Mouse (Mus musculus) thymus, postnatal 36 days (tissue): ENCODE measurements around the gene Shld2.

Experiments used
- DNase-seq, 2 experiments: peaks; one replicate each; pipeline ENCODE4 v3.0.0; 2022; ENCODE audit warnings: mixed read lengths in 2 of 2

Shld2 gene

DNA sequence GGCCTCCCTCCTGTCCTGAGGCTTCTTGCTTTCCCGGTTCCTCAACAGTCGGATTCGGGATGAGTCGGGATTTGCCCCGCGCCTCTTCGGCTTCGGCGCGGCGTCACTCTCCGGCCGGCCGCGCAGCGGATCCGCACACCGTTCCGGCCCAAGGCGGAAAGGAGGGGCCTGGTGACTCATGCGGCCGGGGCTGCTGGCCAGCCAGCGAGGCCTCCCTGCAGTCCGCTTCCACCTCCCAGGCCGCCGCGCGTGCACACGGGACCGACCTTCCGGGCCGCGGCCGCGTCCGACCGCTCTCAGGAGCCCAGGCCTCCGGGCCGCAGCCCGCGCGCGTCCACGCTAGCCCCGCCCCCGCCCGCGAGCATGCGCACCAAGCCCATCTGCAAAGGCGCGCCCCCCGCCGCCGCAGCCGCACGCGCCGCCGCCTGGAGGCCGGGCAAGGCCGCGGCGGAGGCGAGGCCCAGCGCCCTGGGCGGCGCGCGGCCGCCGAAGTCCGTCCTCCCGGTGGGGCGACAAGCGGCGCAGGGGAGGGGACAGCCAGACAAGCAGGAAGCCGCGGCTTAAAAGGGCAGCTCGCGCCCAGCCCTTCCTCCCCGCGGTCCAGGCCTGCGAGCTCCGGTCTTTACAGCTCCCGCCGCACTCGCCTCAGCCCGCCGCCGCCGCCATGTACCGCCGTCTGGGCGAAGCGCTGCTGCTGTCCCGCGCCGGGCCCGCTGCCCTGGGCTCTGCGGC lies at the start of gene Shld2, which contains the start of gene Glud1:
Gene Shld2 (minus strand): TSS at position 260 of the 732 bp plus-strand sequence.
Gene Glud1 (plus strand): TSS at position 494 of the 732 bp plus-strand sequence.
- peak; percentile 91 to 92 for DNase-seq

DNA sequence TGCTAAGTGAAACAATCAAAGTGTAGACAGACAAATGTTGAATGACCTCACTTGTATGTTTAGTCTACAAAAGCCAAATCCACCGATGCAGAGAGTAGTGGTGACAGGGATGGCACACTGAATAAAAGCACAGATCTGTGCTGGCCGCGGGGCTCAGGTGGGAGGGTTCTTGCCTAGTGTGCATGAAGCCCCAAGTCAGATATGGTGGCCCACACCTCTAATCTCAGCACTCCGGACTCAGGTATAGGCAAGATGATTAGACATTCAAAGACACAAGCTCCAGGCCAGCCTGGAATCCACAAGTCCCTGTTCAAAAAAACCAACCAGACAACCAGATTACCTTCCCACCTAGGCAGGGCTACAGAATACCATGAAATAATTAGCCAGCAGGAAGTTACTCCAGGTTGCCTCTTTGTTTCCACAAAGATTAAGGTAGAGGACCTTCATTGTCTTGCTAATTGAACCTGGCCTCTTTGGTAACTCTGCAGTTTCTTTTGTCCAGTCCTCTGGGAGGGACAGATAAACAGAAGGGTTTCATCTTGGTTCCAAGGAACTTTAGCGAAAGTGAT lies 49.5 kb upstream of the Shld2 start:
- no peak for DNase-seq

DNA sequence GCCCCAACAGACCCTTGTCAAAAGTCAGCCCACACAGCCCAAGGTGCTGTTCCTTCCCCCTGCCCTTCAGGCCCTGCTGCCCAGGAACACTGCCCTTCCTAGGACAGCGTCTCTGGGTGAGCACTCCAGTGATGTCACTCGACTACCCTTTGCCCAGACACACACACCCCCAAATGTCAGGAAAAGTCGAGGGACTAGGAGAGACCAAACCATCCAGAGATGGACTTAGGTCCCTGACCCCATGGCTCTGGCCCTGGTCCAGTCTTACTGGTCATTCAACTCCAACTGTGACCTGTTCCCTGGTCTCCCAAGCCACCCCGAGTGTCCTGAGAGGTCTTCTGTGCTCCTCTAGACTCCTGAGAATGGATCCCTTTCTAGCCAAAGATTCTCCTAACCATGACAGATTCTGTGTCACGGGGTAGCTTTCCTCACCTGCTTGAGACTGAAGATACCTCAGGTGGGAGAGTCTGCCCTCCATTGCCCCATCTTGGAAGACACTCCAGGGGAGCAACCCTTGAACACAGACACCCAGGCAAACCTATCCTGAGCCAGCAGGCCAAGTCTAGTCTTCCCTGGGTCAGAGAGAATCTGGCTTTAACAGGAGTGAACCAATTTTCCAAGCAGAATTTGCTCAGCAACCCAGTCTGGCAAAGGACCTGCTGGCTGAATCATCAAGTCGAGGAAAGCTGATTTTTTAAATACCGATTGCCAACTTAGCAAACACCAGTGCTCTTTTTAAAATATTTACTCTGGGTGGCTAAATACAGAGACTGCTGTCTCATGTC lies 47.6 kb upstream of the Shld2 start:
- no peak for DNase-seq

DNA sequence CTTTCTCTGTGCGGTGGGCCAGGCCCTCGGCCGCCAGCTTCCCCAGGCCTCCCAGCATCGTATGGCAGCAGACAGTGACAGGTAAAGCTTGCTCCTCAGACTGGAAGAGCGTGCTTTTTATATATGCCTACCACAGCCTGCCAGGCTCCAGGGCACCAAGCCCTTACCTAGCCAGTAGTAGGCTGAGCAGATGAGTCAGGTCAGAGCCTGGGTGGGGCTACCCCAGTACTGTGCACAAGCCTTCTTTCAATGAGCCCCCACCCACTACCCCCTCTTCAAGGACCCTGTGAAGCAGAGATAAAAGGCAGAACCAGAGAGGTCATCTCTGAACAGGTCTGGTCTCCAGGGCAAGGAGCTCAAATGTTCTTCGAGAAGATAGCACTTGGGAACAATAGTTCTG lies 45.0 kb upstream of the Shld2 start, which contains the start of gene Fam25c:
Gene Fam25c (minus strand): TSS at position 133 of the 400 bp plus-strand sequence.
- DNase-seq = no peak

DNA sequence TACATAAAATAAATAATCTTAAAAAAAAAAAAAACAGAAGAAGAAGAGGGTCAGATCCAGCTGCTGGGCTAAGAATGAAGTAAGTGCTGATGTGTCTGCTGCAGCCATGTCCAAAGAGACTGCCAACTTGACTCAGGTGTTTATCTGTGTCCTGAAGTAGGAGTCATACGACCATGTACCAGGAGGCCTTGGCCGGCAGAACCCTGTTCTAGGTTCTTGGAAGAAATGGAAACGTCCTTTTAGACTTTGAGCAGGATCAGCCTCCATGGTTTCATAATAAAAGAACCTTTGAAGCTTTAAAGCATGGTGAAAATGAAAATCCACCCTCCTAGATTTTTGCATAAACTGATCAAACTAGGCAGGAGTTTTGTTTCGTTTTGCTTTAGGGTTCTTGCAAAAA lies 44.2 kb upstream of the Shld2 start:
- no peak for DNase-seq

DNA sequence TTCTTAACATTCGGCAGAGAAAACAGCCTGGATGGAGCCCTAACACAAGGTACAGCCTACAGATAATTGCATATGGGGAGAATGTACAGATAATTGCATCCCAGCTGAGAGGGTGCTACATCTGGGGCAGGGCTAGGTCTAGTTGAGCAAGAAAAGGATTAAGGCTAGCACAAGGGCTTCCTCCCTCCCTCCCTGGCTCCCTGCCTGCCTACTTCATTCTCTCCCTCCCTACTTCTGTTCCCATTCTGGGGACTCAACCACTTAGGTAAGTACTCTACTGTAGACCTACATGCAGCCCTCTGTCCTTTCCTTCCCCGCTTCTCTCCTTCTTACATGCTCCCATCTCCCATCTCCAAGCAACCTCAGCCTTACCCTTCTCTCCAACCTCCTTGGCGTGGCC lies 43.0 kb upstream of the Shld2 start:
- no peak for DNase-seq

DNA sequence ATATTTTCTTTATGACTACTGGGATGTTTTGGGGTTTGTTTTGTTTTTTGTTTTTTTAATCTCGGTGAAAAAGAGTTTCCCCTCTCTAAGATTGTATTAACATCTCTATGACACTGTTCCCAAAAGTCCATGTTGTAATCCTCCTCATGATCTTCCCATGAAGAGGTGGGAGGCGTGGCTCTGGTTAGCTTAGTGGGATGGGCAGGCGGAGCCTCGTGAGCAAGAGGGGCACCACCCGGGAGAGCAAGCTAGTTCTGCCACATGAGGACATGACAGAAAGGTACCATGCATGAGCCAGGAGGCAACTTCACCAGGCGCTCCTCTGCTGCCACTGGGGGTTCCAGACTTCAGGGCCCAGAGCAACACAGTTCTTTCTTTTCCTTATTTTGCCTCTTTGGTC lies 42.2 kb upstream of the Shld2 start:
- no peak for DNase-seq

DNA sequence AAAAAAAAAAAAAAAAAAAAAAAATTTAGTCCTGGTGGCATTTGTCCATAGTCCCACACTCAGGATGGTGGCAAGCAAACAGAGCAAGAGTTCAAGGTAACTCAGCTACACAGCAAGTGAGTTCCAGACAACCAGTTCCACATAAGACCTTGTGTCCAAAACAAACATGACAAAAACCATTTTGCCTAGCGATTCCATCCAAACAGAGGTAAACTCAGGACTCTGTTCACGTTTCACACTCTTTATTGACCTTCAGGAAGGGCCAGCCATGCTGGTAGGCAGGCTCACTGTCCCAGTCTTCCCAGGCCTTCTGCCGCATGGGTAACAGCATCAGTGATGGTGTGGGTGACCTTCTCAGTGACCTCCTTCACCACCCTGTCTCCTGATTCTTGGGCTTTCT lies 41.4 kb upstream of the Shld2 start:
- DNase-seq = no peak

DNA sequence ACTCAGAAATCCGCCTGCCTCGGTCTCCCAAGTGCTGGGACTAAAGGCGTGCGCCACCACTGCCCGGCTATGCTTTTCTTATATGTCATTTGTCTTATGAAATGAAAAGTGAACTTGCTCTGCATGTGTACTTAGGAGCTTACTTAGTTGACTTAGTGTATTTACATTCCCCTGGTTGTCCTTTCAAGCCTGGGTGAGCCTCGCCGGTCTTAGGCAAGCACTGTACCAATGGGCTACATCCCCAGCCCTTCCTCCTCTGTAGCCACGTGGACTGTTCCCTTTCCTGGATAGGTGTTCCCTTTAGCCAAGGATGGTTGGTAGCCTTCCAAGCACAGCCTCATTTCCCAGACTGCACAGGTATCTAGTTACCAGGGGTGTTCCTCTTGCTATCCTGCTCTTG lies 38.7 kb upstream of the Shld2 start:
- no peak for DNase-seq

DNA sequence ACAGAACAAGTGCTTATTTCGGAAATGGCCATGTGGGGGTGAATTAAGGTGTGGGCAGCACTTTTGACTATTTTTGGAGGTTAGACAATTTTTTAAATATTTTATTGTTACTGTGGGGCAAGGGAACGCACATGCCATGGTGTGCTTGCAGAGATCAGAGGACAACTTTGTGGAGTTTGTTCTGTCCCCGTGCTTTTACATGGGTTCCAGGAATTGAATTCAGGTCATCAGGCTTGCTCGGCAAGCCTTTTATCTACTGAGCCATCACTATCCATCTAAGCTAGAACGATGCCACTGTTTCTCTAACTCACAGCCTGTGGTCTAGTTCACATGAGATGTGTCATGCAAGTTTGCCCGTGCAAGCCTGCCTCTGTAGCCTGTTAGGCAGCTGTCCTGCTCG lies 38.0 kb upstream of the Shld2 start:
- DNase-seq = no peak

DNA sequence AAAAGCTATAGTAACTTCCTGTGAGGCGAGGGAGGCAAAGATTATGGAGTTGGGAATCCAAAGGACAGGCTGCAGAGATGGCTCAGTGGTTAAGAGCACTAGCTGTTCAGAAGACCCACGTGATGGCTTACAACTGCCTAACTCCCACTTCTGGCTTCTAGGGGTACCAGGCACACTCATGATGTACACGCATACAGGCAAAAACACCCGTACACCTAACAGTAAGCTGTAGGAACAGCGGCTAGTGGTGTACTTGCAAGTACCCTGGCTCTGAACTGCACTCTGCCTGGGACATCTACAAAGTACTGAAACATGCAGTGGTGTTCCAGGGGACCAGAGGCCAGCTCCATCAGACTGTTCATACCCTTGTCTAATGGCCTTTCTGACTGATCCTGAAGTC lies 36.8 kb upstream of the Shld2 start:
- no peak for DNase-seq

DNA sequence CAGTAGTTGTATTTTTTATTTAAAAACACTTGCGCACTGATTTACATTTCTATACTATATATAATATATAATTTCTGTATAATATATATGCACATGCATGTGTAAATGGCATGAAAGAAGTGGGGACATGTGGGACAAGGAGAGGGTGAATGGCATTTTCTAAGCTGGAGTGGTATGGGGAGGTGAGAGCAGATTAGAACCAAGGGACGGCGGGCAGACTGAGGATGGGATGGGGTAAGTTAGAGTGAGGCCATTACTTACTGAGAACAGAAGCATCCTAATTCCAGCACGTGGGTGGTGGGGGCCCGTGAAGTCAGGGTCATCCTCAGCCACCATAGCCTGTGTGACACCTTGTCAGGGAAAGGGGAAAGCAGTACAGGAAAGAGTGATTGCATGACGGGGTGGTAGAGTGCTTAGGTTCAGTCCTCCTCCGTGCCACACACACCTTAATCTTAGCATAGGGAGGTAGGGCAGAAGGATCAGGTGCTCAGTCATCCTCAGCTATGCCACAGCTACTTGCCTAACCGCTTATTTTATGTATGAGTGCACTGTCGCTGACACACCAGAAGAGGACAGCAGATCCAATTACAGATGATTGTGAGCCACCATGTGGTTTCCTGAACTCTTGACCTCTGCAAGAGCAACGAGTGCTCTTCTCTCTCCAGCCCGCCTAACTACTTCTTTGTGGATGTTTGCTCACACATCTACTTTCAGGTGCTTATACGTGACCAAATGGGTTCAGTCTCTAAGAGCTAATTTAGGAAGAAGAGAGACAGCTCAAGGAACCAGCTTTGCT lies 35.7 kb upstream of the Shld2 start:
- DNase-seq = no peak

DNA sequence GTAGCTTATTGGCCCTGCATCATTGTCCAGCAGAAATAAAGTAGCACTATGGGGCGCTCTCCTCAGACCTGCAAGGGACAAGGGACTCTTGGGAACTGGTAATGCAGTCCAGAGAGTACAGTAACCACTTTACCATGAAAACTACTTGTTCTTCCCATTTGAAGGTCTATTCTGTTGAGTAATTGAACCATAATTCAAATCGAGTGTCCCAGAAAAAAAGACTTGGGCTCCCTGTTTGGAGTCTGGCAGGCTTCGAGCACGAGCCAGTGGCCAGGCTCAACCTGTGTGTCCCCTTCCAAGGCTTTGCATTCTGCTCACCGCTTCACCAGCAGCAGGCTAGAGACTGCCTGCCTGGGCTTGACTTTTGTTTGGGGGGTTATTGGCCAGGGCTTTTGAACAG lies 34.1 kb upstream of the Shld2 start:
- no peak for DNase-seq

DNA sequence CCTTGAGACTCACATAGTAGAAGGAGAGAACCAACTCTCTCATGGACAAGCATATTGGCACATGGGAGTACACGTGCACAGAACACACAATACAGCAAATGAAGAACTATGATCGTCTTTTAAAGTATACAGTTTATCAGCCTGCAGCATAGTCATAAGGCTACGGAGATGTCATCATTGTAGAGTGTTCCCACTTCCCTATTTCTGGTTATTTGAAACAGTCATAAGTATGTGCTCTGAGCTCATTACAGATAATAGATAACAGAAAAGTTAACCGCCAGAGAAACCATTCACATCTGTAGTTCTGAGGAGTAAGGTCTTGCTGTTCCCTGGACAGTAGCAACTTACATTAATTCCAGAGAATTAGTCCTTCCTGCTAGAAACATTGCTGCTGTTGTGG lies 32.8 kb upstream of the Shld2 start:
- no peak for DNase-seq

DNA sequence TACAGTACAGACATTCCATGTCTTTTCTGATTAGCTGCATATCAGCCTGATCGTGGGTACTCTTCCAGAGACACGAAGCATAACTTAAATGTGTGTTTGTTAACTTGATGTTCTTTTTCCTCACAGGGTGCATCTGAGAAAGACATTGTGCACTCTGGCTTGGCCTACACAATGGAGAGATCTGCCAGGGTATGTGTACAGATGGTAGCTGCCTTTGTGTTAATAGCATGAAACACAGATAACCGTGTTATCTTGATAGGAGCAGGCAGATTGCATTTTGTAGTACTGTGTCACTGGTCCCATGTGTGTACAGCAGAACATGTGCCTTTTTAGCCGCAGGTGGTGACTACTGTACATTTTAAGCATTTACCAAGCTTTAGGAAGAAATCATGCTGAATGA lies 31.7 kb upstream of the Shld2 start:
- no peak for DNase-seq

DNA sequence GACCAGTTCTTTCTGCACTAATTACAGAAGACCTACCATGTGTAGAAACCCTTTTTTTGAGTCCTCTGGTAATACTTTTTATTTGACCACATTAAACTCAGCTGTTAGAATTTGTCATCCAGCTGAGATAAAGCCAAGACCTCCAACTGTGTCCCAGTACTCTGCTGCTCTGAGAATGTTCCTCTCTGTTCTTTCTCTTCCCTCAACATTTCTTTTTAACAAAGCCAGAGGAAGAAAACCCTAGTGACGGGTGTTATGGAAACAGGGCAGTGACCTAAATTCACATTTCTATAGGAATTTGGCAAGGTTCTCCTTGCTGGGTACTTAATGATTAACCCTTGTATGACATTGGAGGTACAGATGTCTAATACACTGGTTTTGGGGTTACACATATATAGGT lies 29.2 kb upstream of the Shld2 start:
- no peak for DNase-seq

DNA sequence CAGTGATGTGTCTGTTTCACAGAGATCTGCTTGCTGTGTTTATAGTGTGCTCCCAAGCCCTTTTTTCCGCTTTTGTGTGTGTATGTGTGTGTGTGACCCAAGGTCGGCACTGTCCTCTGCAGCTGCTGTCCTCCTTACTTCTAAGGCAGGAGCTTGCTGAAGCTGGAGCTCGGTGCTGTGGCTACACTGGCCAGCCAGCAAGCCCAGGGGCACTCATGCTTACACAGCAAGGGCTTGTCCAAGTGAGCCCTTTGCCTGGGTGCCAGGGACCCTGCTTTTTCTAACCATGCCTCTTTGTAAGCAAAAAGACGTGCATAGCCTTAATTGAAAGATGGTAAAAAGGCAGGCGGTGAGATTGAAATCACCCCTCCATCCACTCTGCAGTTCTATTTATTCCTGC lies 22.2 kb upstream of the Shld2 start:
- DNase-seq = no peak

DNA sequence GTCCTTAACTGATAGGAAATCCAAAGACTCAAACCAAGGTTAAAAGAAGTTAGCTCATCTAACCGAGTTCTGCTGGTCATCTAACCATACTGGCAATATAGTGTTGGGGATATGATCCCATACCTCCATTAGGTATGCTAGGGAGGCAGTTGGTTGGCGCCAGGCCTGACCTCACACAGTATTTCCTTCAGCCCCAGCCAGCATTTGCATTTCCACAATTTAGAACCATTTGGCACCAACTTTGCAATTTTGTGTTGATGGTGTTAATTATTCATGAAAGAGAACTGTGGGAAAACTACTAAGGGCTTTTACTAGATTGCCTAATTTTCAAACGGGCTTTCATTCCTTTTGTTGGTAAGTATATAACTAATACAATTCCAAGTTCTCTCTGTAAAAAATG lies 21.6 kb upstream of the Shld2 start:
- DNase-seq = no peak

DNA sequence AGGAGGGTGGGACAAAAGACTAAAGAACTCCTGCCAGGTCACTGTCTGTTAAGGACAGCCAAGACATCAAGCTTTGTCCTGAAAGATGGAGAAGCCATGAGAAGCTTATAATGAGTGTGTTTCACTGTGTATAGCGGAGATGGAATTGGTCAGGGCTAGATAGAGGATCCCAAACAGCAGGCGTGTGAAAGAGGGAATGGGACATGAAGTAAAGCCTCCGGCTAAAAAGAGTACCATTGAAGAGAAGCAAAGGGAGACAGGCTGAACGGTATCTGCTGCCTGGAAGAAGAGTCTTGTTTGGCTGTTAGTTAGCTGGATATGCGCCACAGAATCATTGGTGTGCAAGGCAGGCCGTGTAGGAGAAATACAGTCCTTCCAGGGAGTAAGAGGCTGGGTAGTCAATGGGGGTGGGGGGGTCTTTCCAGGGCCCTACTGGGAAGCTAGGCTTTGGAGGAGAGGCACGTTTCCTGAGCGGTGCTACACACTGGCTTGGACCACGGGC lies 20.4 kb upstream of the Shld2 start:
- DNase-seq = no peak

DNA sequence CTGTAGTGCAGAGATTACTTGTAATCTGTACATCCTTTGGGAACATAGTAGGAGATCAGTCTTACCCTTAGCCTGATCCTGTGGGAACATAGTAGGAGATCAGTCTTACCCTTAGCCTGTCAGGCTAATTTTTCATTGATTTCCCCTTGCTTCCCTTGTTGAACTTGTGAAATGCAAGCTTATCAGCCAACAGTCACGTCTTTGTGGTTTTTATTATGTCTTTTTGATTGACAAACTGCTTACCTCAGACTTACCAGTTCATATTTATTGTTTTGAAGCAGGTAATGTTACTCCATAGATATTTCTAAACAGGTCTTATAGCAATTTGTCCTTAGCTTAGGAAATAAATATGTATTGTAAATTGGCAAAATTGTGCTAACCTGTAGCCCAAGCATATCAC lies 17.3 kb upstream of the Shld2 start:
- no peak for DNase-seq

DNA sequence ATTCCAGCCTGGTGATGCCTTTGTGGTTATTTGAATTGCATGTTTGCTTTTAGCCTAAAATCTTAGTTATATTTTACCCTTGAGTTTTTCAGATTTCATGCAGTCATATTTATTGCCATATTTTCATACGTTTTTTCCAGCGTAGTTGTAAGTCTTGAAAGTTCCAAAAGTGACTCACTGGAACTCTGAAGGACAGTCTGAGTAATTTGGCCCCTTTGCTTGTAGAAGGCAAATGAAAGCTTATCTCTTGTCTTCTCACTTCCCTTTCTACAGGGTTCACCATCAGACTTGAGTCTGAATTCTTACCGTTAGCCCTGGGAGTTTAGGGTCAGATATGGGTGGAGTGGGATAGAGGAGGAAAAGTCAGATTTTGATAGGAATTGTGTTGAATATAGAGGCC lies 16.3 kb upstream of the Shld2 start:
- DNase-seq = no peak

DNA sequence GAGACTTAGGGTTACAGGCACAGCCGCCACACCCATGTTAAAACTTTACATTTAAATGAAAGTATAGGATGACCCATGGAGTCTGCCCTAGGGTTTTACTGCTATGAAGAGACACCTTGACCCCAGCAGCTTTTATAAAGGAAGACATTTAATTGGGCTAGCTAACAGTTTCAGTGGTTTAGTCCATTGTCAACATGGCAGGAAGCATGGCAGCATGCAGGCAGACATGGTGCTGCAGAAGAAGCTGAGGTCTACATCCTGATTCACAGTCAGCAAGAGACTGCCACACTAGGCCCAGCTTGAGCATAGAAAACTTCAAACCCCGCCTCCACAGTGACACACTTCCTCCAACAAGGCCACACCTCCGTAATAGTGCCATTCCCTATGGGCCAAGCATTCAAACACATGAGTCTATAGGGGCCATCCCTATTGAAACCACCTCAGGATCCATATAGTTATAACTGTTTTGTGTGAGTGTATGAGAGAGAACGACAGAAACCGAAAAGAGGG lies 13.3 kb upstream of the Shld2 start:
- no peak for DNase-seq

DNA sequence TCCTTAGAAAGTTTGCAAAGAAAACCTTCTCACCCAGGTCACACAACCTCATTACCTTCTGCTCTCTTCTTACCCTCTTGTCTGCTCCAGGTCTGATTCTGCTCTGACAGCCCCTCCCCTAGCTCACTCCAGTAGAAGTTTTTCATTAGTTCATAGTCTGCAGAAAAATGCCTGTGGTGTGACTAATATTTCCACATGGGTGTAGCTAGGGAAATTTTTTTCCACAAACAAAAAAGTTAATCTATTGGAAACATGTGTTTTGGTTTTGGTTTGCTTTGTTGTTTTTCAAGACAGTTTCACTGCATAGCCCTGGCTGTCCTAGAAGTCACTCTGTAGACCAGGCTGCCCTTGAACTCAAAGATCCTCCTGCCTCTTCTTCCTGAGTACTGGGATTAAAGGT lies 7.8 kb upstream of the Shld2 start:
- no peak for DNase-seq
